Mouse (Mus musculus) midbrain, embryonic 10.5 days (tissue): Measurements from ENCODE around the gene Hnrnpa3. TPM values are rescaled to one million over a fixed set of nuclear protein-coding genes. Genes with fewer than 3 reads are reported as not detected.
"Not testable (repeated sequence)": the region's sequence is repeated elsewhere in the genome, so short reads cannot be mapped to it uniquely, and the experiment has no call there.

Experiments
- DNase-seq: peaks from one replicate; pipeline ENCODE4 v3.0.0-alpha.2; 2017; ENCODE audit warnings: low spot score
- H3K27ac ChIP-seq: fragments of 300-500 bp; sonication (generic); replicated peaks from 2 replicates; pipeline ENCODE4 v1.5.1; 2016; ENCODE audit warnings: mild to moderate bottlenecking
- H3K27me3 ChIP-seq: fragments of 300-500 bp; sonication (generic); 2 replicates; pipeline ENCODE4 v1.6.1; 2016; ENCODE audit warnings: low read depth, mild to moderate bottlenecking; ENCODE audit not compliant: poor library complexity, severe bottlenecking
- H3K36me3 ChIP-seq: fragments of 300-500 bp; sonication (generic); 2 replicates; pipeline ENCODE4 v1.6.1; 2016; ENCODE audit warnings: mild to moderate bottlenecking, moderate library complexity
- H3K4me1 ChIP-seq: fragments of 300-500 bp; sonication (generic); 2 replicates; pipeline ENCODE4 v1.6.1; 2016
- H3K4me3 ChIP-seq: fragments of 300-500 bp; sonication (generic); 2 replicates; pipeline ENCODE4 v1.5.1; 2016; ENCODE audit warnings: mild to moderate bottlenecking, moderate library complexity
- H3K9me3 ChIP-seq: fragments of 300-500 bp; sonication (generic); replicated peaks from 2 replicates; pipeline ENCODE4 v1.6.1; 2016; ENCODE audit warnings: mild to moderate bottlenecking
- WGBS: fragments of 180-500 bp; shearing (Covaris S2); methylation state at CpG from one replicate; pipeline ENCODE4 v1.1.7; 2016; 5-methylcytosine and 5-hydroxymethylcytosine counted together
- polyA plus RNA-seq: library from polyadenylated mRNA; unstranded; fragments of >200 nt; fragmentation: Nextera tagmentation; extraction: Ambion mirVana; gene quantifications from 2 replicates; pipeline ENCODE4 v1.2.1, GENCODE M21; 2016

The Hnrnpa3 gene
- 337 and 348 TPM in 2 replicates for polyA plus RNA-seq

DNA sequence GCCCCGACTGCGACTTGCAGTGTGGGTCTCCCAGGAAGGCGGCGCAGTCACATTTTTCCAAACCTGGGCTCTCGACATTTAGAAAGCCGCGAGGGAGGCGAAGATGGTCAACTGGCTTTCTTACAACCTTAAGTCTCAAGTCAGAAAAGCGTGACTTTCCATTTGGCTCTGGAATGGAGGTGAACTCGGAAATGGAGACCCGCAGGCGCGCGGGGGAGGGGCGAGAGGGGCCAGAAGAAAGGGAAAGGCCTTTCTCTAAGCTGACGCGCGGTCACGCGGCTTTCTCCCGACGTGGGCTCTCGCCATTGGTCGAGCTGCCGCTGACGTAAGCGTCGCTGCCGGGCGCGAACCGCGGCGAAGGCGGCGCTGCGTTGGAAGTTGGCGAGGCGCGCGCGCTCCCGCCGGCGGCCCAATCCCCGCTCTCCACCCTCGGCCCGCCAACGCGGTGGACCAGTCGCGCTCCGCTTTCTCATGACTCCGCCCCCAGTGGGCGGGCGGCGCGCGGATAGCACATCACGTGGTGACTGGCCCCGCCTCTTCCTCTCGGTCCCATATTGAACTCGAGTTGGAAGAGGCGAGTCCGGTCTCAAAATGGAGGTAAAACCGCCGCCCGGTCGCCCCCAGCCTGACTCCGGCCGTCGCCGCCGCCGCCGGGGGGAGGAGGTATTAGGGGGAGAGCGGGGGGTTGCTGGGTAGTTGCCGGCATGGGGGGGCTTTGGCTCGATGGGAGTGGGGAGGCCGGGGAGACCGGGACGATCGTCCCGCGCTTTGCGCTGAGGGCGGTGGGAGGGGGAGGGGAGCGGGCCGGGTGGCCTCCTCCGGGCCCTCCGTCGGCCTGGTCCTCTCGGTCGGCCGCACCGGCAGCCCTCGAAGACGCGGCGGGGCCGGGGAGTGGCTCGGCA is at the start of gene Hnrnpa3:
Hnrnpa3 (plus strand) TSS at position 535 of the 902 bp plus-strand sequence.
- peaks cover 21% of the 10 kb centered on the region for H3K4me1 ChIP-seq
- H3K4me3 ChIP-seq: peak within 1 kb of the TSS; percentile 98
- peaks cover 33% of the 10 kb centered on the region for H3K36me3 ChIP-seq
- WGBS: under 1% methylated on average over 99 of the region's 102 CpGs
- no peaks in the 10 kb centered on the region for H3K27me3 ChIP-seq
- H3K9me3 ChIP-seq: no peaks in the 10 kb centered on the region
- peak within 1 kb of the TSS; percentile 100 for H3K27ac ChIP-seq
- DNase-seq: peak; percentile 99

DNA sequence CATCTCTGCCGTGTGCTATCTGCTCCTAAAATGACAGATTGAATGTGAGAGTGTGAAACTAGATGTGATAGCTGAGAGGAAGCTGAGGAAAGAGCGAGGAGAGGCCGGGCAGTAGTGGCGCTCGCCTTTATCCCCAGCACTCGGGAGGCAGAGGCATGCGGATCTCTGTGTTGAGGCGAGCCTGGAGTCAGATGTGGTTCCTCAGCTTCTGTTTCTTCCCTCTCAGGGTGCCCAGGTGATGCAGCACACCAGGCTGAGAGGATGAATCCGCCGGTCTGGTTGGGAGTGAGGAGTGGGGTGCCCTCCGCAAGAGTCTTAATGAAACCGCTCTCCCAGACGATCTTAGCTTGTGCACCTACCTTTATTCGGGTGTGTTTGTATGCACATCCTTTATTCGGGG is 49.1 kb upstream of the Hnrnpa3 start:
- peak overlapping the region; percentile 45 for H3K4me3 ChIP-seq
- H3K27me3 ChIP-seq: peaks cover 58% of the 10 kb centered on the region
- H3K27ac ChIP-seq: peak overlapping the region; percentile 64; the same call in 1 of the 2 replicates
- H3K9me3 ChIP-seq: no peaks in the 10 kb centered on the region
- 68% methylated on average over 15 of the region's 15 CpGs for WGBS
- DNase-seq: no peak
- H3K4me1 ChIP-seq: peaks cover 24% of the 10 kb centered on the region
- no peaks in the 10 kb centered on the region for H3K36me3 ChIP-seq

DNA sequence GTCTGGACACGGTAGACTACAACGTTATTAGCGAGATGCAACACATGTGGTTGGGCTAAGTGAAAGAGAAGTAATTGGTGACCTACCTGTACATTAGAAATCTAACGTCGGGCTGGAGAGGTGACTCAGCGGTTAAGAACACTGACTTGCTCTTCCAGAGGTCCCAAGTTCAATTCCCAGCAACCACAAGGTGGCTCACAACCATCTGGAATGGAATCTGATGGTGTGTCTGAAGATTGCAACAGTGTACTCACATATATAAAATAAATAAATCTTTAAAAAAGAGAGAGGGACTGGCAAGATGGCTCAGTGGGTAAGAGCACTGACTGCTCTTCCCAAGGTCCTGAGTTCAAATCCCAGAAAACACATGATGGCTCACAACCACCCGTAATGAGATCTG is 48.5 kb upstream of the Hnrnpa3 start:
- 89% methylated on average over 7 of the region's 7 CpGs for WGBS
- H3K9me3 ChIP-seq: not testable (repeated sequence)
- peaks cover 56% of the 10 kb centered on the region for H3K27me3 ChIP-seq

DNA sequence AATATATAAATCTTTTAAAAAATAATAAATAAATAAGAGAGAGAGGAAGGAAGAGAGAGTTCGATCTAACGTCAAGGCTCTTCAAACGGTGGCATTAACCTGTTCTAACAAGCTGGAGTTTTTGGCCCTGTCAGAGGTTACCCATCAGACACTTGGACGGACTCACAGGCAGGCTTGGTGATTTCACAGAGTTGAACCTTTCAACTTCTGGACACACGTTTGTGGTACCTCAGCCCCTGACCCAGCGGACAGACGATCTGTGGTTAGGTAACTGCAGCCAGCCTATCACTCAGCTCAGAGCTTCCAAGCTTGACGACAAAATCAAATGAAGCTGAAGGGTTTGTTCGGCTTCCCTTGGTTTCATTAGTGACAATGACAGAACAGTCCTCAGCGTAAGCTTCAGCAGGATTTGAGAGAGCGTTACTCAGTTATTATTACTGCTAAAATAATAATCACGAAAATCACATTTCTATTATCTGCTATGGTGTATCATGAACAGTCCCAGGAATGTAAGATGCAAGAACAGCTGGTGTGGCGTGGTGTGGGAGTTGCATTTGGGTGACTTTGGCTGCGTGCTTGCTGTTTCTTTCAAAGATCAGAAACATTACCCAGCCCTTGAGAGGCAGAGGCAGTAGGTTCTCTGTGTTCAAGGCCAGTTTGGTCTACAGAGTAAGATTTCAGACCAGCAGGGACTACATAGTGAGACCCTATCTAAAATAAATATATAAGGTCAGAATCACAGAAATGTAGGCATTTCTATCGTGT is 47.8 kb upstream of the Hnrnpa3 start:
- H3K4me3 ChIP-seq: no peak overlapping the region
- H3K27me3 ChIP-seq: peaks cover 56% of the 10 kb centered on the region
- no peaks in the 10 kb centered on the region for H3K9me3 ChIP-seq
- peaks cover 24% of the 10 kb centered on the region for H3K4me1 ChIP-seq
- H3K27ac ChIP-seq: no peak overlapping the region
- no peaks in the 10 kb centered on the region for H3K36me3 ChIP-seq
- 89% methylated on average over 15 of the region's 15 CpGs for WGBS
- DNase-seq: no peak

More for the DNA sequence above, 48.5 kb upstream of the Hnrnpa3 start:
- peaks cover 24% of the 10 kb centered on the region for H3K4me1 ChIP-seq
- not testable (repeated sequence) for H3K4me3 ChIP-seq, H3K36me3 ChIP-seq, H3K27ac ChIP-seq, DNase-seq

DNA sequence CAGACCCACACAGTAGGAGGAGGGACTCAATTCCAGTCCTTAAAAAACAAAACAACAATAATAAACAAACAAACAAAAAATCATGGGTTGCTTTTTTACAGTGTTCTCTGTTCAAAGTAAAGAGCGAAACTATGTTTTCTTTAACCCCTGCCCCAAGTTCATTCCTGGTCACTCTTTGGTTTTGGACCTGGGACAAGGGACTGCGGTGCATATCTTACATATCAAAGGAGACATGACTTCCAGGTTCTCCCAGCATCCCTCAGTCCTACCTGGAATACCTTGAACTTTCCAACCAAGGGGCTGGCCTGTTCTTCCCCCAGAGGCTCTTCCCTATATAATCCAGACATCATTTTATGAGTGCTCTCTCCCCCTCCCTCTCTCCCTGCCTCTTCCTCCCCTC is 47.1 kb upstream of the Hnrnpa3 start:
- peaks cover 53% of the 10 kb centered on the region for H3K27me3 ChIP-seq
- H3K27ac ChIP-seq: no peak overlapping the region
- peaks cover 24% of the 10 kb centered on the region for H3K4me1 ChIP-seq
- H3K36me3 ChIP-seq: no peaks in the 10 kb centered on the region
- 75% methylated on average over 2 of the region's 2 CpGs for WGBS
- H3K4me3 ChIP-seq: no peak overlapping the region
- no peaks in the 10 kb centered on the region for H3K9me3 ChIP-seq
- DNase-seq: no peak

DNA sequence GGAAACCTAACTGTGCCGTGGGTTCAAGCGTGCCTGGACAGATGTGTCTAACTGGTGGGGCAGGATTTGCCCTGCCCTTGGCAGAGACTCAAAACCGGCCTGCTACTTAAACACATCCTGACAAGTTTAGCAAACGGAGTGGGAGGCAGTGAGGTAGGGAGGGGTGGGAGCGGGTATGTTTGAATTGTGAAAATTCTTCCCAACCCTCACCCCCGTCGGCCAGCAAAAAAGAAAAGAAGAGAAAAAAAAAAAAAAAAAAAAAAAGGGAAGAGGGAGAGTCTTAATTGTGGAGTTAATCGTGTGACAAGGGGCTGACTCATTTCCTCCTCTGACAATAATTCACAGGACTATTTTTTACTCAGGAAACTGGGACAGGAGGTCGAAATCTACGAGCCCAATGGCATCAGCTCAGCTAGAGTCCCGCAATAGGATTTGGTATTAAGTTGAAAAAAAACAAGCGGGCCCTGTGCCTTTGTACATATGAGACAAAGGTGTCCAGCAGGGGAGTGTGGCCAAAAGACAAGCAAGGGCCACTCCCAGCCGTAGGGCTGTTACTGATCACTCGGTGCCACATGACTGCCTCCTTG is 46.0 kb upstream of the Hnrnpa3 start:
- WGBS: 39% methylated on average over 14 of the region's 14 CpGs
- Histone ChIP-seq H3K27me3 (peaks cover 42% of the 10 kb centered on the region), H3K4me3 (no peak overlapping the region), H3K27ac (no peak overlapping the region), H3K36me3 (no peaks in the 10 kb centered on the region), H3K4me1 (peaks cover 24% of the 10 kb centered on the region), H3K9me3 (no peaks in the 10 kb centered on the region)
- no peak for DNase-seq

DNA sequence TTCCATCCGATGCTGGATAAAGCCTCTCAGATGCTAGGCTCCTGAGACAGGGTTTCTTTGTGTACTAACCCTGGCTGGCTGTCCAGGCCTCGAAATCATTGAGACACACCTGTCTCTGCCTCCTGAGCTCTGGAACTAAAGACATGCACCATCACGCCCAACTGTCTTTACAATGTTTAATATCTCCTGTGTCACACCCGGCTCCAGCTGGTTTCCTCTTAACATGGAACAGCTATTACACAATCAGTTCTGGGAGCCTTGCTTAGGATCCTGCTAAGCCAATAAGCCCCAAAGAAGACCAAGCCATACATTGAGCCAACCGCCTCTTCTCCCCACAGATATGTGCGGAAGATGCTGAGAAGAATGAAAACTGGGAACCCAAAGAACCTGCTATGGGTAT is 44.5 kb upstream of the Hnrnpa3 start:
- DNase-seq: no peak
- peaks cover 19% of the 10 kb centered on the region for H3K4me1 ChIP-seq
- WGBS: 93% methylated on average over 6 of the region's 6 CpGs
- H3K27me3 ChIP-seq: peaks cover 27% of the 10 kb centered on the region
- no peaks in the 10 kb centered on the region for H3K9me3 ChIP-seq
- no peaks in the 10 kb centered on the region for H3K36me3 ChIP-seq
- H3K27ac ChIP-seq: no peak overlapping the region
- no peak overlapping the region for H3K4me3 ChIP-seq

DNA sequence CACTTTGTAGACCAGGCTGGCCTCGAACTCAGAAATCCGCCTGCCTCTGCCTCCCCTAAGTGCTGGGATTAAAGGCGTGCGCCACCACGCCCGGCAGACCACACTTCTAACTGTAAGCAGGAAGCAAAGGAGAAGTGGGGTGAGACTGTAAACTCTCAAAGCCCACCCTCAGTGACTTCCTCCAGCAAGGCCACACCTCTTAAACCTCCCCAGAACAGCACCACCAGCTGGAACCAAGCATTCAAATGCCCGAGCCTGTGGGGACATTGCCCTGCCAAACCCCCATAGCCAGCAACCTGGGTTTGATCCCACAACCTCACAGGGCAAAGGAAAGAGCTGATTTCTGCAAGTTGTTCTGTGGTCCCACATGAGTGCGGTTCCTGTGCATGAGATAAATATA is 42.1 kb upstream of the Hnrnpa3 start:
- no peaks in the 10 kb centered on the region for H3K36me3 ChIP-seq
- H3K27me3 ChIP-seq: peaks cover 4% of the 10 kb centered on the region; the same call in 1 of the 2 replicates
- H3K4me3 ChIP-seq: no peak overlapping the region
- no peaks in the 10 kb centered on the region for H3K9me3 ChIP-seq
- peaks cover 13% of the 10 kb centered on the region for H3K4me1 ChIP-seq
- WGBS: 97% methylated on average over 8 of the region's 8 CpGs
- no peak overlapping the region for H3K27ac ChIP-seq
- DNase-seq: no peak

DNA sequence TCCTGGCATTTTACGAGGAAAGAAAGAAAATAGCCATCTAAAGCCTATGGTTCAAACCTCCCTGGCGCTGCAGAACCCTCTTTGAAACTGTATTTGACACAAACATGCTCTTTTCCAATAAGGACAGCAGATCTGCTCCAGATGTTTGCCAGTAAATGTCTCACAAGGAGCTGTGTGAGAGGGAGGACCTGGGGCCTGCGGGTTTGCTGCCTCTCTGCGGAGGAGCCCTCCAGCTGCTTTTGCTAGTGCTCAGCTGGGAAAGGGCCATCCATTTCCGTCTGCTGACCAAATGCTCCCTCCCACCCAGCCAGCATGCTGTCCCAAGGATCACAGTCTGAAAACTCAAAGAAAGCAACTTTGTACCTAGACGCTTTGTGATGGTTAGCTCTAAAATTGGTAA is 40.3 kb upstream of the Hnrnpa3 start:
- WGBS: 60% methylated on average over 6 of the region's 6 CpGs
- Histone ChIP-seq H3K36me3 (no peaks in the 10 kb centered on the region), H3K4me3 (no peak overlapping the region), H3K27ac (no peak overlapping the region), H3K9me3 (no peaks in the 10 kb centered on the region), H3K4me1 (no peaks in the 10 kb centered on the region), H3K27me3 (no peaks in the 10 kb centered on the region)
- DNase-seq: no peak

DNA sequence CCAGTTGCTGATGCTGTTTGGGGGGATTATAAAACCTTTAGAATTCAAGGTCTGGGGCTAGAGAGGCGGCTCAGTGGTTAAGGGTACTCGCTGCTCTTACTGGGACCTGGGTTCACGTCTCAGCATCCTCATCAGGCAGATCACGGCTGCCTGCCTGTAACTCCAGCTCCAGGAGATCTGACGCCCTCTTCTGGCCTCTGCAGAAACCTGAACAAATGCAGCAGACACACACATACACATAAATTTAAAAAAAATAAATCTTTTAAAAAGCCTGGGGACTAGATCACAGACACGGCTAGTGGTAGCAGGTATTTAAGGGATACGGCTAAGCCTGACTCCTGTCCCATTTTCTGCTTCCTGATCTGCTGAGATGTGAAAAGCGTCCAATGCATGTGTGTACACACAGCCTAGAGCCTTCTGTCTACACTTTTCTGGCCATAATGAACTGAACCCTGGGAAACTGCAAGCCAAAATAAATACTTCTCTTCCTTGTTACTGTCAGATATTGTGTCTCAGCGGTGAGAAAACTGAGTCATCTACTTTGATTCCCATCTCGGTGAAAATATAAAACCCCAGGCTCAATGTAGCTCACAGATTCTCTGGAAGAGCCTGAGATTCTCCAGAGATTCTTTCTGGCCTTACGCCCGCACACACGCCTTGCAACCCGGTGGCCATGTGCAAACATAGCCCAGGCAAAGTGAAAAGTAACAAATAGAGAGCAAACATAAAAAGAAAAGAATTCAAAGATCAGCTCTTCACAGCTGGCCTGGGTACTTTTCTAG is 37.0 kb upstream of the Hnrnpa3 start:
- Histone ChIP-seq H3K4me3 (no peak overlapping the region), H3K9me3 (no peaks in the 10 kb centered on the region), H3K36me3 (no peaks in the 10 kb centered on the region), H3K4me1 (no peaks in the 10 kb centered on the region), H3K27me3 (no peaks in the 10 kb centered on the region), H3K27ac (no peak overlapping the region)
- DNase-seq: no peak
- 89% methylated on average over 14 of the region's 14 CpGs for WGBS

DNA sequence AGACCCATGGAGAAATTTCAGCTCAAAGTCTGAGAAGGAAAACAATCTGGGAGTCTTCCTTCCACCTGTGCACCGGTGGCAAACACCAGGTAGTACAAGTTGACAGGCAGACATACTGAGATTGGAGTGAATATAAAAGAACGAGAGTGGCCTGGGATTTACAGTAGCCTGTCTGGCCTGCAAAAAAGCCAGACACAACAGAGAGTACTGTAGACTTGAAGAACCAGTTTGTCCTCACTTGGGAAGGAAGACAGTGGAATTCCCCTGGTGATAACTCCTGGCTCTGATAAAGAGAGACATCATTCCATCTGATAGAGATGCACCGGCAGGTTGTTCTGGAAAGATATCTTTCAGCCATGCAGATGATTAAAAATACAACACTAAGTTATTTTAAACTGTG is 34.0 kb upstream of the Hnrnpa3 start:
- no peak for DNase-seq
- H3K27me3 ChIP-seq: no peaks in the 10 kb centered on the region
- H3K4me3 ChIP-seq: no peak overlapping the region
- no peaks in the 10 kb centered on the region for H3K4me1 ChIP-seq
- H3K36me3 ChIP-seq: no peaks in the 10 kb centered on the region
- 81% methylated on average over 3 of the region's 3 CpGs for WGBS
- no peak overlapping the region for H3K27ac ChIP-seq
- no peaks in the 10 kb centered on the region for H3K9me3 ChIP-seq
